Mouse (Mus musculus): ENCODE results near the gene Copg2. TPM values are rescaled to one million over a fixed set of nuclear protein-coding genes. Genes with fewer than 3 reads are reported as not detected.

The Copg2 gene
- polyA plus RNA-seq, 1 experiment from 2014 or later = 5.8 TPM

MicroRNA genes within 50 kb of the gene (microRNA counts, 519-probe panel; counts per million panel counts)
- microRNA mmu-miR-335-3p (2,591 counts per million, percentile 70 among the panel's probes with 10 or more counts), microRNA mmu-miR-335-5p (3,698 counts per million, percentile 94 among the panel's probes with 10 or more counts)

Small RNAs within 50 kb of the gene (microRNA-seq; reads per million reads assigned to microRNA genes)
- 42,280 reads per million, percentile 99 among the genes with 10 or more reads in this experiment for gene Mir335

Other genes starting within 250 kb of the Copg2 start
- 3.2 and 3.9 TPM in 2 replicates for gene Cep41, start 203.0 kb downstream of the Copg2 start, polyA plus RNA-seq (2015; fragmentation: Nextera tagmentation; extraction: Ambion mirVana)
- gene Mest, start 173.2 kb downstream of the Copg2 start, polyA plus RNA-seq (2015; fragmentation: Nextera tagmentation; extraction: Ambion mirVana) = 172 and 190 TPM in 2 replicates
- gene Tsga13, start 18.8 kb upstream of the Copg2 start, polyA plus RNA-seq (2015; fragmentation: Nextera tagmentation; extraction: Ambion mirVana) = not detected in 2 replicates
- 0.21 and 0.38 TPM in 2 replicates for gene Klf14, start 62.3 kb upstream of the Copg2 start, polyA plus RNA-seq (2015; fragmentation: Nextera tagmentation; extraction: Ambion mirVana)

Data from liver, embryonic 16.5 days (tissue).